Mouse (Mus musculus) left cerebral cortex, adult 2 months (tissue): ENCODE measurements around the gene Klf15. TPM values are rescaled to one million over a fixed set of nuclear protein-coding genes. Genes with fewer than 3 reads are reported as not detected.

ENCODE experiments used
- DNase-seq, 2 experiments: peaks; one replicate each; pipeline ENCODE4 v3.0.0; 2021 to 2022; ENCODE audit warnings: low spot score in 2 of 2, mixed read lengths in 1 of 2; ENCODE audit errors: extremely low spot score in 1 of 2
- H3K27ac ChIP-seq: fragments of 200-600 bp; 2 replicates; pipeline ENCODE4 v1.8.1; 2022
- H3K4me3 ChIP-seq: fragments of 200-600 bp; 2 replicates; pipeline ENCODE4 v1.8.1; 2022
- CTCF ChIP-seq: fragments of 200-600 bp; IDR thresholded peaks from 2 replicates; pipeline ENCODE4 v1.8.1; 2022; ENCODE audit warnings: antibody characterized with exemption, mild to moderate bottlenecking, moderate library complexity
- intact Hi-C: fragments of 180-260 bp; cut with DNase I; formaldehyde crosslinking; loops from one replicate; pipeline ENCODE4 v1.15.1; 2025
- total RNA-seq, 2 experiments: library from RNA; stranded (reverse); gene quantifications; 2 replicates each; pipeline ENCODE4 v1.2.3; 2021

The Klf15 gene
- total RNA-seq, 2 experiments from 2014 or later = 29.0 to 34.4 TPM

GRCm38 (mm10) chr6:90475854-90476212 is 13.5 kb downstream of the Klf15 start:
- TF ChIP-seq CTCF = no peak
- no peak overlapping the region for H3K27ac ChIP-seq
- H3K4me3 ChIP-seq = no peak overlapping the region
- DNase-seq = no peak
- intact Hi-C loops = no loop called here

GRCm38 (mm10) chr6:90476941-90477518 is 14.7 kb downstream of the Klf15 start:
- Histone ChIP-seq H3K4me3 (no peak overlapping the region), H3K27ac (no peak overlapping the region; the same call in 1 of the 2 replicates)
- no peak for TF ChIP-seq CTCF
- intact Hi-C loops = no loop called here
- peak in 1 of 2 experiments; percentile 47 for DNase-seq

GRCm38 (mm10) chr6:90484249-90484648 is 21.9 kb downstream of the Klf15 start:
- no peak for DNase-seq
- peak overlapping the region; percentile 53 for H3K27ac ChIP-seq
- no peak for TF ChIP-seq CTCF
- no peak overlapping the region for H3K4me3 ChIP-seq
- intact Hi-C loops = no loop called here

- H3K27ac ChIP-seq = peak overlapping the region; percentile 53
- TF ChIP-seq CTCF = no peak
- no peak for DNase-seq
- no peak overlapping the region for H3K4me3 ChIP-seq
- intact Hi-C loops = no loop called here
These were observed 22.5 kb downstream of the Klf15 start for GRCm38 (mm10) chr6:90484876-90485275.

GRCm38 (mm10) chr6:90486176-90486921 is 24.0 kb downstream of the Klf15 start, which contains the start of gene Aldh1l1:
Aldh1l1 (plus strand) TSS chr6:90486427.
- DNase-seq = no peak
- no peak within 1 kb of the TSS; the same call in 1 of the 2 replicates for H3K27ac ChIP-seq

GRCm38 (mm10) chr6:90487531-90487930 is 25.2 kb downstream of the Klf15 start:
- no peak for TF ChIP-seq CTCF
- no peak for DNase-seq
- H3K27ac ChIP-seq = peak overlapping the region; percentile 26; the same call in 1 of the 2 replicates
- intact Hi-C loops = no loop called here
- H3K4me3 ChIP-seq = no peak overlapping the region

More at GRCm38 (mm10) chr6:90486176-90486921, 24.0 kb downstream of the Klf15 start, which contains the start of gene Aldh1l1:
- intact Hi-C loops = no loop called here
- TF ChIP-seq CTCF = no peak
- no peak within 1 kb of the TSS for H3K4me3 ChIP-seq

- intact Hi-C loops = no loop called here
- H3K27ac ChIP-seq = no peak overlapping the region
- no peak for TF ChIP-seq CTCF
- H3K4me3 ChIP-seq = no peak overlapping the region
- DNase-seq = no peak
These were observed 27.2 kb downstream of the Klf15 start for GRCm38 (mm10) chr6:90489532-90489931.

GRCm38 (mm10) chr6:90490976-90491375 is 28.6 kb downstream of the Klf15 start:
- intact Hi-C loops = no loop called here
- Histone ChIP-seq H3K4me3 (no peak overlapping the region), H3K27ac (no peak overlapping the region)
- no peak for DNase-seq
- TF ChIP-seq CTCF = no peak

- Histone ChIP-seq H3K4me3 (no peak overlapping the region), H3K27ac (no peak overlapping the region)
- DNase-seq = no peak
- no peak for TF ChIP-seq CTCF
- intact Hi-C loops = no loop called here
These were observed 29.8 kb downstream of the Klf15 start for GRCm38 (mm10) chr6:90491956-90492744.

- Histone ChIP-seq H3K4me3 (no peak overlapping the region), H3K27ac (no peak overlapping the region)
- intact Hi-C loops = no loop called here
- TF ChIP-seq CTCF = no peak
- DNase-seq = no peak
These were observed 31.8 kb downstream of the Klf15 start for GRCm38 (mm10) chr6:90494155-90494554.

- no peak for DNase-seq
- intact Hi-C loops = no loop called here
- no peak overlapping the region for H3K4me3 ChIP-seq
- no peak for TF ChIP-seq CTCF
- H3K27ac ChIP-seq = no peak overlapping the region
These were observed 32.2 kb downstream of the Klf15 start for GRCm38 (mm10) chr6:90494566-90494965.
